Mouse (Mus musculus) liver, embryonic 15.5 days (tissue): Measurements from ENCODE around the gene 1700023F06Rik. TPM values are rescaled to one million over a fixed set of nuclear protein-coding genes. Genes with fewer than 3 reads are reported as not detected.
A peak's percentile ranks its signal among the peaks of the same experiment; 100 is the strongest.

Experiments used
- ATAC-seq: fragments of 200-750 bp; cut with Nextera tagmentation; 2 replicates; pipeline ENCODE4 v1.8.0; 2017; ENCODE audit warnings: moderate number of reproducible peaks, mild to moderate bottlenecking, moderate library complexity; ENCODE audit not compliant: insufficient read depth
- H3K27ac ChIP-seq: fragments of 300-500 bp; sonication (generic); replicated peaks from 2 replicates; pipeline ENCODE4 v1.5.1; 2015; ENCODE audit warnings: mild to moderate bottlenecking, inconsistent platforms
- H3K27me3 ChIP-seq: fragments of 300-500 bp; sonication (generic); 2 replicates; pipeline ENCODE4 v1.6.1; 2015; ENCODE audit warnings: mild to moderate bottlenecking, inconsistent platforms
- H3K36me3 ChIP-seq: fragments of 300-500 bp; sonication (generic); replicated peaks from 2 replicates; pipeline ENCODE4 v1.6.1; 2015; ENCODE audit warnings: moderate library complexity, mild to moderate bottlenecking, inconsistent platforms
- H3K4me1 ChIP-seq: fragments of 300-500 bp; sonication (generic); replicated peaks from 2 replicates; pipeline ENCODE4 v1.6.1; 2015; ENCODE audit warnings: inconsistent platforms
- H3K4me2 ChIP-seq: fragments of 300-500 bp; sonication (generic); 2 replicates; pipeline ENCODE4 v1.6.1; 2015; ENCODE audit warnings: moderate library complexity, mild to moderate bottlenecking, inconsistent platforms
- H3K4me3 ChIP-seq: fragments of 300-500 bp; sonication (generic); replicated peaks from 2 replicates; pipeline ENCODE4 v1.5.1; 2015; ENCODE audit warnings: mild to moderate bottlenecking, inconsistent platforms
- H3K9ac ChIP-seq: fragments of 300-500 bp; sonication (generic); 2 replicates; pipeline ENCODE4 v1.6.1; 2015; ENCODE audit warnings: moderate library complexity, mild to moderate bottlenecking, inconsistent platforms
- H3K9me3 ChIP-seq: fragments of 300-500 bp; sonication (generic); replicated peaks from 2 replicates; pipeline ENCODE4 v1.6.1; 2016; ENCODE audit warnings: inconsistent platforms
- WGBS: fragments of 180-500 bp; shearing (Covaris S2); methylation state at CpG from one replicate; pipeline ENCODE4 v1.1.7; 2015; ENCODE audit warnings: mixed read lengths; ENCODE audit not compliant: insufficient replicate concordance; 5-methylcytosine and 5-hydroxymethylcytosine counted together
- polyA plus RNA-seq: library from polyadenylated mRNA; unstranded; fragments of >200 nt; fragmentation: Nextera tagmentation; extraction: Ambion mirVana; gene quantifications from 2 replicates; pipeline ENCODE4 v1.2.1, GENCODE M21; 2015

The 1700023F06Rik gene
- polyA plus RNA-seq, 1 experiment from 2014 or later = 0.08 TPM

GRCm38 (mm10) chr11:103172392-103173040 is 35.8 kb downstream of the 1700023F06Rik start:
- Histone ChIP-seq H3K9me3 (no peaks in the 10 kb centered on the region), H3K4me3 (peak overlapping the region; percentile 56), H3K27ac (peak overlapping the region; percentile 38; the same call in 1 of the 2 replicates), H3K4me2 (peak overlapping the region; percentile 69), H3K4me1 (peaks cover 45% of the 10 kb centered on the region), H3K36me3 (no peaks in the 10 kb centered on the region), H3K27me3 (peaks cover 47% of the 10 kb centered on the region), H3K9ac (no peak overlapping the region)
- WGBS = 32% methylated on average over 6 of the region's 6 CpGs
- no peak for ATAC-seq

DNA sequence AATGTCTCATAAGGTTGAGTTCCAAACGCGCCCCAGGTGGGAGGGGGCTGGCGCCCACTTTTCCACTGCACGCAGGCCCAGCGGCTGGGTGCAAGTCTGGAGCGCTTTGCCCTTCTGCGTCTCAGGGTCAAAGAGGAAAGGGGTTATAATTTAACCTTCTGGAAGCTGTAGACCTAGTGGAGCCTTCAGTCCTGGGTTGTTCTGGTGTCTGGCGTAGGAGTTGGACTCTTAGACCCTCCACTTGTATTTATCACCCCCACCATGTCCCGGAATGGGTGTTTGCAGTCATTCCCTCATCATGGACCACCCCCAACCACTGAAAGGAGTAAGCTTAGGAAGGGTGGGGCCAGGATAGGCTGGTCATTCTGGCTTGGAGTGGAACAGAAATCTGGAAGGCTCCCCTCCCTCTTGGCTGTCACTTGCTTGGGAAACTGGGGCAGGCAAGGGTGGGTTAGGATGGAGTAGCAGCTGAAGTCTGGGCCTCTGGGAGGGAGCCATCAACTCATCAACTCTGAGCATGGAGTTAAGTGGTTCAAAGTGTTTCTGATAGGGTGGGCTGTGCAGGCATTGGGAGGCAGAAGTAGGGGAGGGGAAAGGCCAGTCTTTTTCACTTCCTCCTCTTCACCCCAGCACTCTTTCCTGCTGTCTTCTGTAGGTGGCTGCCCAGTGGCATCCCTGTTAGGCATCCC is 36.5 kb downstream of the 1700023F06Rik start:
- Histone ChIP-seq H3K9me3 (no peaks in the 10 kb centered on the region), H3K9ac (peak overlapping the region; percentile 40; the same call in 1 of the 2 replicates), H3K27ac (peak overlapping the region; percentile 38; the same call in 1 of the 2 replicates), H3K27me3 (peaks cover 47% of the 10 kb centered on the region), H3K4me1 (peaks cover 45% of the 10 kb centered on the region), H3K4me2 (peak overlapping the region; percentile 69), H3K4me3 (peak overlapping the region; percentile 56), H3K36me3 (no peaks in the 10 kb centered on the region)
- 13% methylated on average over 9 of the region's 9 CpGs for WGBS
- no peak for ATAC-seq

GRCm38 (mm10) chr11:103171286-103171620 is 37.1 kb downstream of the 1700023F06Rik start:
- 0% methylated on average over 23 of the region's 23 CpGs for WGBS
- ATAC-seq = no peak
- peaks cover 42% of the 10 kb centered on the region for H3K4me1 ChIP-seq

GRCm38 (mm10) chr11:103170494-103171285 is 37.7 kb downstream of the 1700023F06Rik start, which contains the start of gene Fmnl1:
Gene Fmnl1 (plus strand): TSS chr11:103171107.
- H3K4me3 ChIP-seq = peak within 1 kb of the TSS; percentile 56
- peak within 1 kb of the TSS; percentile 40; the same call in 1 of the 2 replicates for H3K9ac ChIP-seq
- WGBS = under 1% methylated on average over 71 of the region's 84 CpGs
- peaks cover 36% of the 10 kb centered on the region for H3K4me1 ChIP-seq
- no peaks in the 10 kb centered on the region for H3K36me3 ChIP-seq
- no peaks in the 10 kb centered on the region for H3K9me3 ChIP-seq
- peaks cover 47% of the 10 kb centered on the region for H3K27me3 ChIP-seq
- no peak for ATAC-seq
- H3K27ac ChIP-seq = peak within 1 kb of the TSS; percentile 41
- peak within 1 kb of the TSS; percentile 69 for H3K4me2 ChIP-seq

More at GRCm38 (mm10) chr11:103171286-103171620, 37.1 kb downstream of the 1700023F06Rik start:
- Histone ChIP-seq H3K4me3 (peak overlapping the region; percentile 56), H3K9me3 (no peaks in the 10 kb centered on the region), H3K4me2 (peak overlapping the region; percentile 69), H3K27me3 (peaks cover 47% of the 10 kb centered on the region), H3K27ac (peak overlapping the region; percentile 41), H3K36me3 (no peaks in the 10 kb centered on the region), H3K9ac (peak overlapping the region; percentile 40; the same call in 1 of the 2 replicates)

DNA sequence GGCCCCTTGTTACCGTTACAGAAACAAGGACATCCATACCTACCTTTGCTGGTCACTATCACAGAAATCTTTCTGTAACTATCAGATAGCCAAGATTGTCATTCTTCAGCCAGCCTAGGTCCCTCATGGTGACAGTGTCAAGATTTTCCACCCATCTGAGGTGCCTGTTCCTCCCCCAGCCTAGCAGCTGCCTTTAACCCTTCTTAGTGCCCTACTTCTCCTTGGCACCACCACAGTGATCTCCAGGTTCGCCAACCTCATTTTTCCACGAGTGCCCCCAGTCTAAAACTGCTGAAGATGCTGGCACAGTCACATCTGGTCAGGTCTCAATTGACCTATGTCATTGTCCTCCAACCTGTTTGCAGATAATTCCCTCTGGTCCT is 38.3 kb downstream of the 1700023F06Rik start:
- 37% methylated on average over 3 of the region's 3 CpGs for WGBS
- Histone ChIP-seq H3K9me3 (no peaks in the 10 kb centered on the region), H3K36me3 (no peaks in the 10 kb centered on the region), H3K27ac (no peak overlapping the region), H3K4me1 (peaks cover 33% of the 10 kb centered on the region), H3K4me3 (peak overlapping the region; percentile 56), H3K4me2 (peak overlapping the region; percentile 69), H3K27me3 (peaks cover 47% of the 10 kb centered on the region), H3K9ac (no peak overlapping the region)
- no peak for ATAC-seq

GRCm38 (mm10) chr11:103169664-103170063 is 38.7 kb downstream of the 1700023F06Rik start:
- no peak for ATAC-seq
- Histone ChIP-seq H3K36me3 (no peaks in the 10 kb centered on the region), H3K27ac (no peak overlapping the region), H3K27me3 (peaks cover 47% of the 10 kb centered on the region), H3K4me2 (no peak overlapping the region), H3K9me3 (no peaks in the 10 kb centered on the region), H3K4me1 (peaks cover 29% of the 10 kb centered on the region), H3K9ac (no peak overlapping the region), H3K4me3 (no peak overlapping the region)
- WGBS = 67% methylated on average over 5 of the region's 5 CpGs

- H3K9me3 ChIP-seq = no peaks in the 10 kb centered on the region
- H3K4me1 ChIP-seq = peaks cover 27% of the 10 kb centered on the region
- H3K9ac ChIP-seq = no peak overlapping the region
- H3K36me3 ChIP-seq = no peaks in the 10 kb centered on the region
- no peak overlapping the region for H3K4me2 ChIP-seq
- H3K27ac ChIP-seq = no peak overlapping the region
- no peak overlapping the region for H3K4me3 ChIP-seq
- 19% methylated on average over 9 of the region's 9 CpGs for WGBS
- peaks cover 47% of the 10 kb centered on the region for H3K27me3 ChIP-seq
- no peak for ATAC-seq
These were observed 39.5 kb downstream of the 1700023F06Rik start for GRCm38 (mm10) chr11:103168690-103169390.

GRCm38 (mm10) chr11:103164391-103164790 is 44.0 kb downstream of the 1700023F06Rik start:
- peaks cover 8% of the 10 kb centered on the region for H3K4me1 ChIP-seq
- ATAC-seq = no peak
- no peaks in the 10 kb centered on the region for H3K36me3 ChIP-seq
- peaks cover 6% of the 10 kb centered on the region for H3K27me3 ChIP-seq
- no peak overlapping the region for H3K4me3 ChIP-seq
- no peak overlapping the region for H3K27ac ChIP-seq
- peak overlapping the region; percentile 21; the same call in 1 of the 2 replicates for H3K4me2 ChIP-seq
- 12% methylated on average over 10 of the region's 10 CpGs for WGBS
- H3K9ac ChIP-seq = no peak overlapping the region
- H3K9me3 ChIP-seq = no peaks in the 10 kb centered on the region

GRCm38 (mm10) chr11:103162132-103162531 is 46.2 kb downstream of the 1700023F06Rik start:
- Histone ChIP-seq H3K27me3 (no peaks in the 10 kb centered on the region), H3K4me3 (no peak overlapping the region), H3K4me1 (peaks cover 20% of the 10 kb centered on the region), H3K4me2 (no peak overlapping the region), H3K36me3 (no peaks in the 10 kb centered on the region), H3K9ac (no peak overlapping the region), H3K9me3 (no peaks in the 10 kb centered on the region), H3K27ac (no peak overlapping the region)
- 74% methylated on average over 5 of the region's 5 CpGs for WGBS
- ATAC-seq = no peak

DNA sequence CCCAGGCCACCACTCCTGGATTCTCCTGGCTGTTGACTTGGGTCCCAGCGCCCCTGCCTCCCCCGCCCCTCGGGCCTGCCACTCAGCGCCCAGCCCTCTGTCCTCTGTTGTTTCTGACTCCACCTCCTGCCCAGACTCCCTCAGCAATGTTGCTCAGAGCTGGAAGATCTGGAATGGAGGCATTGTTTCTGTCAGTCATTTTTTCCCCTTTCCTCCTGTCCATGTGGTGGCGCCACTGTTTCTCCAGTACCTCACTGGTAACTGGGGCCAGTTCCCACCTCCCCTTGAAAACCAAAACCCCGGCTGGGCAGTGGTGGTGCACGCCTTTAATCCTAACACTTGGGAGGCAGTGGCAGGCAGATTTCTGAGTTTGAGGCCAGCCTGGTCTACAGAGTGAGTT is 46.9 kb downstream of the 1700023F06Rik start:
- no peak overlapping the region for H3K9ac ChIP-seq
- no peaks in the 10 kb centered on the region for H3K27me3 ChIP-seq
- ATAC-seq = no peak
- H3K36me3 ChIP-seq = no peaks in the 10 kb centered on the region
- no peak overlapping the region for H3K4me3 ChIP-seq
- no peaks in the 10 kb centered on the region for H3K9me3 ChIP-seq
- no peak overlapping the region for H3K27ac ChIP-seq
- 62% methylated on average over 7 of the region's 7 CpGs for WGBS
- H3K4me1 ChIP-seq = peaks cover 20% of the 10 kb centered on the region
- no peak overlapping the region for H3K4me2 ChIP-seq
